Mouse (Mus musculus) ES-Bruce4 (cell line): Measurements from ENCODE around the gene Dock10.

ENCODE experiments used
- CTCF ChIP-seq: IDR thresholded peaks from one replicate; pipeline ENCODE4 v1.8.1; 2011; ENCODE audit warnings: low read depth, low read length
- EP300 ChIP-seq: IDR thresholded peaks from 2 replicates; pipeline ENCODE4 v1.6.1; 2011; ENCODE audit warnings: low read depth, low read length; ENCODE audit not compliant: insufficient read depth
- POLR2A ChIP-seq: IDR thresholded peaks from one replicate; pipeline ENCODE4 v1.8.1; 2011; ENCODE audit warnings: low read length; ENCODE audit not compliant: insufficient read depth

DNA sequence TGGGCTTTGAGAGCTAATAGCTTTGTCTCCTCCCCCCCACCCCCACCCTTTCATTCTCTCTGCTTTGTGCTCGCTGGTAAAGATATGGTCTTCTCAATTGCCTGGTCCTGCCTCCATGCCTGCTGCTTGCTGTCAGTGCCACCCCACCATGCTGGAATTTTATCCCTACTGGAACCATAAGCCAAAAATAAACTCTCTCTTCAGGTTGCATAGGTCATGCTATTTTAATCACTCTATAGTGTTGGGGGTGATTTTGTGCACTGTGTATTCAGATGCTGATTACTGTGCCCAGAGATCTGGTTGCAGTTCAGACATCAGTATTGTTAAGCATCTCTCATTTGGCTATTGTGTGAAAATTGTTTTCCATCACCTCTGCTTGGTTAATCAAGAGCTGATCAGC lies 18.9 kb downstream of the Dock10 start:
- TF ChIP-seq POLR2A (no peak), CTCF (no peak), EP300 (no peak)
